Mouse (Mus musculus) myocyte (in vitro differentiated cells): ENCODE measurements around the gene Grb14. TPM values are rescaled to one million over a fixed set of nuclear protein-coding genes. Genes with fewer than 3 reads are reported as not detected.
A peak's percentile ranks its signal among the peaks of the same experiment; 100 is the strongest.

Source experiments
- H3K27me3 ChIP-seq: one replicate; pipeline ENCODE4 v1.6.1; 2011; ENCODE audit not compliant: control insufficient read depth, insufficient read depth, insufficient read length
- H3K36me3 ChIP-seq: one replicate; pipeline ENCODE4 v1.6.1; 2011; ENCODE audit not compliant: control insufficient read depth, insufficient read depth
- H3K4me2 ChIP-seq: one replicate; pipeline ENCODE4 v1.6.1; 2011; ENCODE audit warnings: low read depth, control low read depth
- H3K4me3 ChIP-seq: one replicate; pipeline ENCODE4 v1.5.1; 2011; ENCODE audit warnings: mild to moderate bottlenecking, control low read depth, moderate library complexity
- H3K79me2 ChIP-seq: one replicate; pipeline ENCODE4 v1.6.1; 2011; ENCODE audit not compliant: control insufficient read depth, insufficient read depth
- H3ac ChIP-seq: one replicate; pipeline ENCODE4 v1.6.1; 2011; ENCODE audit not compliant: control insufficient read depth, insufficient read length
- CEBPB ChIP-seq: IDR thresholded peaks from 2 replicates; pipeline ENCODE4 v1.6.1; 2011; ENCODE audit warnings: mild to moderate bottlenecking, moderate library complexity; ENCODE audit not compliant: poor library complexity, insufficient read depth, severe bottlenecking
- E2F4 ChIP-seq: IDR thresholded peaks from one replicate; pipeline ENCODE4 v1.6.1; 2011; ENCODE audit warnings: mild to moderate bottlenecking, control low read depth, moderate library complexity; ENCODE audit not compliant: insufficient read depth
- MAX ChIP-seq: IDR thresholded peaks from one replicate; pipeline ENCODE4 v1.6.1; 2011; ENCODE audit warnings: low read depth, mild to moderate bottlenecking, control low read depth
- MYOD1 ChIP-seq, 3 experiments: IDR thresholded peaks; one replicate each; pipeline ENCODE4 v1.6.1; 2011; ENCODE audit warnings: control low read depth in 2 of 3, low read depth in 2 of 3, mild to moderate bottlenecking in 2 of 3, moderate library complexity in 1 of 3; ENCODE audit not compliant: insufficient read length in 2 of 3, control insufficient read depth in 1 of 3
- MYOG ChIP-seq, 3 experiments: IDR thresholded peaks; one replicate each; pipeline ENCODE4 v1.6.1; 2011; ENCODE audit warnings: control low read depth in 2 of 3, low read depth in 2 of 3, mild to moderate bottlenecking in 2 of 3; ENCODE audit not compliant: insufficient read length in 2 of 3, control insufficient read depth in 1 of 3, insufficient read depth in 1 of 3
- POLR2A ChIP-seq: IDR thresholded peaks from one replicate; pipeline ENCODE4 v1.6.1; 2011; ENCODE audit warnings: low read depth, mild to moderate bottlenecking, control low read depth, moderate library complexity; ENCODE audit not compliant: insufficient read length
- POLR2AphosphoS2 ChIP-seq: IDR thresholded peaks from one replicate; pipeline ENCODE4 v1.6.1; 2011; ENCODE audit warnings: low read depth, control low read depth; ENCODE audit not compliant: insufficient read length
- REST ChIP-seq: IDR thresholded peaks from one replicate; pipeline ENCODE4 v1.6.1; 2011; ENCODE audit warnings: mild to moderate bottlenecking, control low read depth, moderate library complexity; ENCODE audit not compliant: insufficient read depth, insufficient read length
- SRF ChIP-seq: IDR thresholded peaks from one replicate; pipeline ENCODE4 v1.6.1; 2011; ENCODE audit warnings: low read depth; ENCODE audit not compliant: control insufficient read depth, insufficient read length
- TCF12 ChIP-seq: IDR thresholded peaks from one replicate; pipeline ENCODE4 v1.6.1; 2011; ENCODE audit warnings: mild to moderate bottlenecking, control low read depth; ENCODE audit not compliant: poor library complexity, insufficient read depth, severe bottlenecking
- TCF3 ChIP-seq: IDR thresholded peaks from one replicate; pipeline ENCODE4 v1.6.1; 2011; ENCODE audit warnings: low read depth, control low read depth; ENCODE audit not compliant: insufficient read length
- USF1 ChIP-seq: IDR thresholded peaks from one replicate; pipeline ENCODE4 v1.6.1; 2011; ENCODE audit warnings: low read depth, mild to moderate bottlenecking, control low read depth, moderate library complexity
- polyA plus RNA-seq: library from polyadenylated mRNA; unstranded; fragments of >200 nt; fragmentation: generic; extraction: Trizol; gene quantifications from one replicate; pipeline ENCODE4 v1.2.1, GENCODE M21; 2012; ENCODE audit warnings: missing spikeins

Gene Grb14
- polyA plus RNA-seq, 1 experiment, result 0.66 TPM

- Histone ChIP-seq H3ac (no peak overlapping the region), H3K4me2 (peak overlapping the region; percentile 18), H3K79me2 (no peaks in the 10 kb centered on the region), H3K36me3 (no peaks in the 10 kb centered on the region), H3K27me3 (no peaks in the 10 kb centered on the region), H3K4me3 (no peak overlapping the region)
- TF ChIP-seq SRF (no peak), MYOG (IDR thresholded peaks at IDR 0.05; ENCODE audit: control insufficient read depth in 1 of 3, insufficient read depth in 1 of 3, insufficient read length in 2 of 3, low read depth in 2 of 3) (no peak), TCF12 (no peak), TCF3 (no peak), E2F4 (no peak), REST (no peak), MAX (no peak), POLR2AphosphoS2 (no peak), POLR2A (no peak), CEBPB (no peak), MYOD1 (IDR thresholded peaks at IDR 0.05; ENCODE audit: control insufficient read depth in 1 of 3, insufficient read length in 2 of 3, low read depth in 2 of 3) (no peak), USF1 (no peak)
Measured at GRCm38 (mm10) chr2:64965227-64965864, 59.4 kb downstream of the Grb14 start.

GRCm38 (mm10) chr2:64962196-64962595, 62.6 kb downstream of the Grb14 start:
- Histone ChIP-seq H3K79me2 (no peaks in the 10 kb centered on the region), H3ac (no peak overlapping the region), H3K27me3 (no peaks in the 10 kb centered on the region), H3K36me3 (no peaks in the 10 kb centered on the region), H3K4me2 (no peak overlapping the region), H3K4me3 (no peak overlapping the region)
- no peak for TF ChIP-seq MYOD1 (IDR thresholded peaks at IDR 0.05; ENCODE audit: control insufficient read depth in 1 of 3, insufficient read length in 2 of 3, low read depth in 2 of 3)
- TF ChIP-seq CEBPB, result no peak
- TF ChIP-seq POLR2AphosphoS2, result no peak
- TF ChIP-seq TCF3, result no peak
- TF ChIP-seq MAX, result no peak
- TF ChIP-seq REST, result no peak
- TF ChIP-seq SRF, result no peak
- TF ChIP-seq MYOG (IDR thresholded peaks at IDR 0.05; ENCODE audit: control insufficient read depth in 1 of 3, insufficient read depth in 1 of 3, insufficient read length in 2 of 3, low read depth in 2 of 3), result no peak
- TF ChIP-seq TCF12, result no peak
- TF ChIP-seq POLR2A, result no peak
- no peak for TF ChIP-seq E2F4
- no peak for TF ChIP-seq USF1

GRCm38 (mm10) chr2:64961381-64961780, 63.4 kb downstream of the Grb14 start:
- Histone ChIP-seq H3ac (no peak overlapping the region), H3K79me2 (no peaks in the 10 kb centered on the region), H3K4me2 (no peak overlapping the region), H3K36me3 (no peaks in the 10 kb centered on the region), H3K4me3 (no peak overlapping the region), H3K27me3 (no peaks in the 10 kb centered on the region)
- TF ChIP-seq TCF12 (no peak), E2F4 (no peak), MAX (no peak), POLR2AphosphoS2 (no peak), TCF3 (no peak), USF1 (no peak)

GRCm38 (mm10) chr2:64959657-64960056, 65.1 kb downstream of the Grb14 start:
- Histone ChIP-seq H3K79me2 (no peaks in the 10 kb centered on the region), H3K27me3 (no peaks in the 10 kb centered on the region), H3K4me2 (no peak overlapping the region), H3ac (no peak overlapping the region), H3K36me3 (no peaks in the 10 kb centered on the region), H3K4me3 (no peak overlapping the region)
- TF ChIP-seq REST (no peak), MYOD1 (IDR thresholded peaks at IDR 0.05; ENCODE audit: control insufficient read depth in 1 of 3, insufficient read length in 2 of 3, low read depth in 2 of 3) (no peak)

- Histone ChIP-seq H3K4me2 (no peak overlapping the region), H3K36me3 (no peaks in the 10 kb centered on the region), H3ac (no peak overlapping the region), H3K27me3 (no peaks in the 10 kb centered on the region), H3K79me2 (no peaks in the 10 kb centered on the region), H3K4me3 (no peak overlapping the region)
- TF ChIP-seq MYOD1 (IDR thresholded peaks at IDR 0.05; ENCODE audit: control insufficient read depth in 1 of 3, insufficient read length in 2 of 3, low read depth in 2 of 3) (no peak), CEBPB (no peak)
Measured at GRCm38 (mm10) chr2:64955441-64955840, 69.3 kb downstream of the Grb14 start.
